In genomic region chr5:75280698-75281097, GRCm38 (mm10) we compare ENCODE assay signal across 21 mouse cellular contexts.
DNase-seq lines count a peak whose midpoint lies in the region; ATAC-seq lines count a peak whose summit lies in the region.
"Had no signal": no experiment of that assay in that cellular context is flagged by ENCODE, and none has a peak within 500 bp of the region (broad histone marks: within the 10 kb centered on the region; RNA-seq: fewer than 3 reads in every experiment).

No protein-coding gene starts in this region.

- no peak overlapping the region for H3K4me2 ChIP-seq in liver, embryonic 13.5 days
- H3K4me2 ChIP-seq in hindbrain, embryonic 12.5 days (replicated peaks) = no peak overlapping the region
- H3K4me2 ChIP-seq in hindbrain, embryonic 11.5 days (replicated peaks; ENCODE audit: low read depth, low read length) = no peak overlapping the region
- H3K4me2 ChIP-seq: heart, embryonic 13.5 days; hindbrain, embryonic 14.5 days had no signal

- peaks cover 4% of the 10 kb centered on the region for H3K27me3 ChIP-seq in megakaryocyte, embryonic 14.5 days (replicated peaks)
- no peaks in the 10 kb centered on the region for H3K27me3 ChIP-seq in liver, embryonic 13.5 days
- H3K27me3 ChIP-seq in hindbrain, embryonic 12.5 days = no peaks in the 10 kb centered on the region
- H3K27me3 ChIP-seq in hindbrain, embryonic 11.5 days (ENCODE audit: control insufficient read depth, insufficient read depth, low read length) = no peaks in the 10 kb centered on the region
- H3K27me3 ChIP-seq: heart, embryonic 13.5 days had no signal

- no peak overlapping the region for H3K9ac ChIP-seq in liver, embryonic 13.5 days
- H3K9ac ChIP-seq in hindbrain, embryonic 12.5 days = no peak overlapping the region
- H3K9ac ChIP-seq in hindbrain, embryonic 11.5 days (ENCODE audit: low read depth, low read length) = no peak overlapping the region
- H3K9ac ChIP-seq: heart, embryonic 13.5 days; hindbrain, embryonic 14.5 days had no signal

- ATAC-seq in megakaryocyte, adult 5-6 weeks (ENCODE audit: poor library complexity, severe bottlenecking) = no peak
- ATAC-seq in common myeloid progenitor, adult 5-6 weeks (replicated peaks; ENCODE audit: low read depth, poor library complexity, severe bottlenecking) = 0 out of 2 replicates have a peak, but pooled peaks have one; percentile 12
- ATAC-seq in liver, embryonic 13.5 days (ENCODE audit: low read depth) = 0 out of 2 replicates have a peak, but pooled peaks have one; percentile 35
- no peak for ATAC-seq in hindbrain, embryonic 12.5 days (ENCODE audit: low FRiP score)
- no peak for ATAC-seq in hindbrain, embryonic 11.5 days (ENCODE audit: low FRiP score)
- ATAC-seq: CD4-positive, CD25-positive, alpha-beta regulatory T cell, adult 4 months; forebrain, embryonic 14.5 days had no signal

- H3K4me1 ChIP-seq in megakaryocyte, embryonic 14.5 days = peaks cover 50% of the 10 kb centered on the region
- H3K4me1 ChIP-seq in liver, embryonic 13.5 days (replicated peaks) = peaks cover 44% of the 10 kb centered on the region
- peaks cover 3% of the 10 kb centered on the region; the same call in 1 of the 2 replicates for H3K4me1 ChIP-seq in hindbrain, embryonic 12.5 days
- no peaks in the 10 kb centered on the region for H3K4me1 ChIP-seq in hindbrain, embryonic 11.5 days (replicated peaks; ENCODE audit: control insufficient read depth, insufficient read depth, low read length)
- H3K4me1 ChIP-seq: heart, embryonic 13.5 days had no signal

- 7% methylated on average over 3 of the region's 3 CpGs for WGBS in liver, embryonic 13.5 days (ENCODE audit: insufficient replicate concordance)
- WGBS in hindbrain, embryonic 12.5 days = 86% methylated on average over 3 of the region's 3 CpGs
- 80% methylated on average over 3 of the region's 3 CpGs for WGBS in hindbrain, embryonic 11.5 days

- no peaks in the 10 kb centered on the region for H3K36me3 ChIP-seq in megakaryocyte, embryonic 14.5 days (replicated peaks; ENCODE audit: low read length)
- H3K36me3 ChIP-seq in liver, embryonic 13.5 days = no peaks in the 10 kb centered on the region
- H3K36me3 ChIP-seq in hindbrain, embryonic 12.5 days = no peaks in the 10 kb centered on the region
- no peaks in the 10 kb centered on the region for H3K36me3 ChIP-seq in hindbrain, embryonic 11.5 days (ENCODE audit: control insufficient read depth, insufficient read depth, low read length)
- H3K36me3 ChIP-seq: embryonic facial prominence, embryonic 10.5 days; heart, embryonic 13.5 days had no signal

- peak overlapping the region; percentile 42 for H3K4me3 ChIP-seq in megakaryocyte, embryonic 14.5 days (replicated peaks)
- H3K4me3 ChIP-seq in liver, embryonic 13.5 days (replicated peaks) = no peak overlapping the region
- H3K4me3 ChIP-seq in hindbrain, embryonic 12.5 days = no peak overlapping the region
- H3K4me3 ChIP-seq in hindbrain, embryonic 11.5 days (ENCODE audit: low read depth, low read length) = no peak overlapping the region
- H3K4me3 ChIP-seq: embryonic facial prominence, embryonic 10.5 days; heart, embryonic 13.5 days had no signal

- no peak overlapping the region for H3K27ac ChIP-seq in liver, embryonic 13.5 days
- no peak overlapping the region for H3K27ac ChIP-seq in hindbrain, embryonic 12.5 days
- H3K27ac ChIP-seq in hindbrain, embryonic 11.5 days (ENCODE audit: low read depth, low read length) = no peak overlapping the region
- H3K27ac ChIP-seq: embryonic facial prominence, embryonic 10.5 days; heart, embryonic 13.5 days; hindbrain, embryonic 14.5 days had no signal

- no peak for DNase-seq in liver, embryonic 13.5 days
- DNase-seq in frontal cortex, postnatal 36 days (ENCODE audit: low spot score in 2 of 2) = no peak
- no peak for DNase-seq in hindbrain, embryonic 11.5 days (ENCODE audit: low spot score)
- DNase-seq: adrenal gland, adult 2 months; adrenal gland, postnatal 25 days; B cell, adult 2 months; cerebellum, adult 18-20 months; cerebellum, adult 9-11 months; cerebellum, postnatal 36 days; gastrocnemius, postnatal 36 days; heart, adult 11 months; heart, postnatal 36 days had no signal

- no peaks in the 10 kb centered on the region for H3K9me3 ChIP-seq in megakaryocyte, embryonic 14.5 days
- no peaks in the 10 kb centered on the region for H3K9me3 ChIP-seq in liver, embryonic 13.5 days (replicated peaks)
- no peaks in the 10 kb centered on the region for H3K9me3 ChIP-seq in hindbrain, embryonic 12.5 days (replicated peaks)
- no peaks in the 10 kb centered on the region for H3K9me3 ChIP-seq in hindbrain, embryonic 11.5 days (ENCODE audit: control insufficient read depth, low read length)
- H3K9me3 ChIP-seq: embryonic facial prominence, embryonic 10.5 days; heart, embryonic 13.5 days had no signal

Comparison
In these comparisons a context has a peak if more than half of its experiments do, and no peak if none do; other contexts are left out.
1. ATAC-seq: peak in common myeloid progenitor, adult 5-6 weeks (single experiment) and liver, embryonic 13.5 days (single experiment); none in megakaryocyte, adult 5-6 weeks (single experiment), hindbrain, embryonic 12.5 days (single experiment) and hindbrain, embryonic 11.5 days (single experiment).